In the genomic region with DNA sequence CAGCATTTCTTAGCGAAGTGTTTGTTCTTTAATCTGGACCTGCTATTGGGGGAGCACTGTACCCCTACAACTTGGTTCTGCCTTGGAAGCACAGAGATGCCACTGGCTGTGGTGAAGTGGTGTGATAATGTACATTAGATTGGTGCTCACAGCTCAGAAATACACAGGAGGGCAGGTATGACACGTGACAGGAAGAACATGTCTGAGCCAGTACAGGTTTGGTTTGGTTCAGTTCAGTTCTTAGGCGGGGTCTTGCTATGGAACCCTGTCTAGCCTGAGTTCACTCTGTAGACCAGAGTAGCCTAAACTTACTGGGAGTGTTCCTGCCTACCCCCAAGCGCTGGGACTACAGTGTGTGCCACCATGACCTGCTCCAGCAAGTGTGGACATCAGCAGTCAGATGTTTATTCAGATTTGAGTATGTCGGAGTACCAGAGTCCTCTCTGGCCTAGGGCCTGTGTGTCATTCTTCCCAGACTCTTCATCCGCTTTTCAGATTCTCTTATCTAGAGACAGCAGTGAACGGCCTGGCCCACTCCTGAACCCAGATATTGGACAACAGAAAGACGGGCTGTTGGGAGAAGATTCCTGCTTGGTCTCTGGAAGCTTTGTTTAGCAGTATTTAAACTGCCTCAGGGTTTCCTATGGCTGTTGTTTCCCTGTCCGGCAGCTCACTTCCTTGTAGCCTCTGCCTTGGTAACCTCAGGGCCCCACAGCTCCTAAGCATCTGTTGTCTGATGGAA, we compare ENCODE assay signal across 9 mouse cellular contexts. TPM values are rescaled to one million over a fixed set of nuclear protein-coding genes. Genes with fewer than 3 reads are reported as not detected.
A peak's percentile ranks its signal among the peaks of the same experiment; 100 is the strongest.
DNase-seq lines count a peak whose midpoint lies in the region; ATAC-seq and TF ChIP-seq lines count a peak whose summit lies in the region.
"Had no signal": no experiment of that assay in that cellular context is flagged by ENCODE, and none has a peak within 500 bp of the region (broad histone marks: within the 10 kb centered on the region; RNA-seq: fewer than 3 reads in every experiment).

No protein-coding gene starts in this region.

- H3K4me1 ChIP-seq in hindbrain, embryonic 10.5 days (replicated peaks): peaks cover 35% of the 10 kb centered on the region
- H3K4me1 ChIP-seq in hindbrain, postnatal 0 days (ENCODE audit: insufficient read depth, low read length): peaks cover 11% of the 10 kb centered on the region; the same call in 1 of the 2 replicates
- peaks cover 20% of the 10 kb centered on the region for H3K4me1 ChIP-seq in neural tube, embryonic 12.5 days

- H3K36me3 ChIP-seq in hindbrain, embryonic 10.5 days: peaks cover 28% of the 10 kb centered on the region
- no peaks in the 10 kb centered on the region for H3K36me3 ChIP-seq in hindbrain, postnatal 0 days (ENCODE audit: insufficient read depth, low read length)
- H3K36me3 ChIP-seq in neural tube, embryonic 12.5 days: no peaks in the 10 kb centered on the region

- H3K27ac ChIP-seq in hindbrain, embryonic 10.5 days: no peak overlapping the region
- H3K27ac ChIP-seq in hindbrain, postnatal 0 days: no peak overlapping the region
- no peak overlapping the region for H3K27ac ChIP-seq in neural tube, embryonic 12.5 days

- no peaks in the 10 kb centered on the region for H3K9me3 ChIP-seq in hindbrain, embryonic 10.5 days
- no peaks in the 10 kb centered on the region for H3K9me3 ChIP-seq in hindbrain, postnatal 0 days (ENCODE audit: low read length)
- no peaks in the 10 kb centered on the region for H3K9me3 ChIP-seq in neural tube, embryonic 12.5 days

- no peaks in the 10 kb centered on the region for H3K27me3 ChIP-seq in hindbrain, embryonic 10.5 days (ENCODE audit: insufficient read depth, poor library complexity, severe bottlenecking)
- H3K27me3 ChIP-seq in hindbrain, postnatal 0 days (ENCODE audit: insufficient read depth, low read length): no peaks in the 10 kb centered on the region
- no peaks in the 10 kb centered on the region for H3K27me3 ChIP-seq in neural tube, embryonic 12.5 days (replicated peaks)

- ATAC-seq in hindbrain, postnatal 0 days: no peak
- no peak for ATAC-seq in neural tube, embryonic 12.5 days (ENCODE audit: low FRiP score, low read depth)

- no peak overlapping the region for H3K4me2 ChIP-seq in hindbrain, postnatal 0 days (ENCODE audit: low read depth, low read length)
- 0 out of 2 replicates have a peak overlapping the region, but pooled peaks have one; percentile 98 for H3K4me2 ChIP-seq in neural tube, embryonic 12.5 days (replicated peaks)

- no peak overlapping the region for H3K9ac ChIP-seq in hindbrain, postnatal 0 days (replicated peaks; ENCODE audit: low read length)
- no peak overlapping the region for H3K9ac ChIP-seq in neural tube, embryonic 12.5 days

- TF ChIP-seq CTCF in hindbrain, postnatal 0 days (IDR thresholded peaks at IDR 0.05; ENCODE audit: low read depth): no peak

- 89% methylated on average over 9 of the region's 9 CpGs for WGBS in hindbrain, embryonic 10.5 days
- 88% methylated on average over 9 of the region's 9 CpGs for WGBS in hindbrain, postnatal 0 days
- WGBS in neural tube, embryonic 12.5 days: 88% methylated on average over 9 of the region's 9 CpGs

- H3K4me3 ChIP-seq in hindbrain, embryonic 10.5 days: peak overlapping the region; percentile 89; the same call in 1 of the 2 replicates
- no peak overlapping the region for H3K4me3 ChIP-seq in hindbrain, postnatal 0 days (ENCODE audit: low read length)
- H3K4me3 ChIP-seq in neural tube, embryonic 12.5 days: no peak overlapping the region

- intact Hi-C loops in left cerebral cortex, postnatal 36 days (cut with DNase I): no loop called here

- DNase-seq in hindbrain, embryonic 10.5 days (ENCODE audit: low spot score): no peak
- DNase-seq in hindbrain, postnatal 0 days (ENCODE audit: low spot score): no peak
- DNase-seq in neural tube, embryonic 10.5 days (ENCODE audit: extremely low spot score, low spot score): no peak
- peak; percentile 42 for DNase-seq in induced T-regulatory cell, adult 2 months (ENCODE audit: low read depth)
- DNase-seq in thymus, postnatal 0 days (ENCODE audit: low spot score): no peak
- no peak for DNase-seq in gastrocnemius, postnatal 10 days
- DNase-seq in left cerebral cortex, postnatal 36 days (ENCODE audit: low spot score in 2 of 2): no peak
- DNase-seq: thymus, postnatal 4 days had no signal

RNA-seq across cellular contexts. Expression of a gene that starts 2.1 kb away (rescaled TPM):
- polyA plus RNA-seq in hindbrain, embryonic 10.5 days (2016; fragmentation: Nextera tagmentation; extraction: Ambion mirVana): 13.8 and 16.0 TPM in 2 replicates
- 40.7 and 47.3 TPM in 2 replicates for total RNA-seq in hindbrain, postnatal 0 days (2014; rRNA removed)
- polyA plus RNA-seq in hindbrain, postnatal 0 days (2015; fragmentation: Nextera tagmentation; extraction: Ambion mirVana): 18.3 and 20.8 TPM in 2 replicates
- 21.5 and 22.9 TPM in 2 replicates for polyA plus RNA-seq in neural tube, embryonic 12.5 days (2016; fragmentation: Nextera tagmentation; extraction: Ambion mirVana)
- polyA plus RNA-seq in thymus, postnatal 0 days (2015; fragmentation: Nextera tagmentation; extraction: Ambion mirVana): 12.5 and 13.1 TPM in 2 replicates
- total RNA-seq in gastrocnemius, postnatal 10 days (2021): 10 to 100 TPM; 12.0 to 14.5 TPM
- 10 to 100 TPM; 63.3 to 66.0 TPM for total RNA-seq in left cerebral cortex, postnatal 36 days (2021)

RNA-seq across cellular contexts. Expression of a gene that starts 23.8 kb away (rescaled TPM):
- polyA plus RNA-seq in hindbrain, embryonic 10.5 days (2016; fragmentation: Nextera tagmentation; extraction: Ambion mirVana): 48.3 and 62.6 TPM in 2 replicates
- total RNA-seq in hindbrain, postnatal 0 days (2014; rRNA removed): 4.3 and 4.7 TPM in 2 replicates
- polyA plus RNA-seq in hindbrain, postnatal 0 days (2015; fragmentation: Nextera tagmentation; extraction: Ambion mirVana): 8.4 and 9.8 TPM in 2 replicates
- polyA plus RNA-seq in neural tube, embryonic 12.5 days (2016; fragmentation: Nextera tagmentation; extraction: Ambion mirVana): 24.5 and 24.7 TPM in 2 replicates
- polyA plus RNA-seq in thymus, postnatal 0 days (2015; fragmentation: Nextera tagmentation; extraction: Ambion mirVana): 32.2 and 35.4 TPM in 2 replicates
- 1 to 10 TPM; 3.1 to 5.2 TPM for total RNA-seq in gastrocnemius, postnatal 10 days (2021)
- total RNA-seq in left cerebral cortex, postnatal 36 days (2021): 1 to 10 TPM; 1.1 to 1.5 TPM

RNA-seq across cellular contexts. Expression of a gene that starts 24.1 kb away (rescaled TPM):
- polyA plus RNA-seq in hindbrain, embryonic 10.5 days (2016; fragmentation: Nextera tagmentation; extraction: Ambion mirVana): 79.5 and 79.7 TPM in 2 replicates
- 12.6 and 16.8 TPM in 2 replicates for total RNA-seq in hindbrain, postnatal 0 days (2014; rRNA removed)
- 36.3 TPM in 2 replicates for polyA plus RNA-seq in hindbrain, postnatal 0 days (2015; fragmentation: Nextera tagmentation; extraction: Ambion mirVana)
- polyA plus RNA-seq in neural tube, embryonic 12.5 days (2016; fragmentation: Nextera tagmentation; extraction: Ambion mirVana): 52.1 and 64.2 TPM in 2 replicates
- polyA plus RNA-seq in thymus, postnatal 0 days (2015; fragmentation: Nextera tagmentation; extraction: Ambion mirVana): 132 and 136 TPM in 2 replicates
- 10 to 100 TPM; 22.2 to 24.1 TPM for total RNA-seq in gastrocnemius, postnatal 10 days (2021)
- total RNA-seq in left cerebral cortex, postnatal 36 days (2021): 10 to 100 TPM; 19.6 to 20.8 TPM

RNA-seq across cellular contexts. Expression of a gene that starts 33.4 kb away (rescaled TPM):
- polyA plus RNA-seq in hindbrain, embryonic 10.5 days (2016; fragmentation: Nextera tagmentation; extraction: Ambion mirVana): 2.8 and 4.2 TPM in 2 replicates
- total RNA-seq in hindbrain, postnatal 0 days (2014; rRNA removed): 5.2 and 7.0 TPM in 2 replicates
- 5.7 and 5.8 TPM in 2 replicates for polyA plus RNA-seq in hindbrain, postnatal 0 days (2015; fragmentation: Nextera tagmentation; extraction: Ambion mirVana)
- polyA plus RNA-seq in neural tube, embryonic 12.5 days (2016; fragmentation: Nextera tagmentation; extraction: Ambion mirVana): 4.9 and 5.7 TPM in 2 replicates
- polyA plus RNA-seq in thymus, postnatal 0 days (2015; fragmentation: Nextera tagmentation; extraction: Ambion mirVana): 0.69 and 0.95 TPM in 2 replicates
- under 1 TPM; 0.14 to 0.23 TPM for total RNA-seq in gastrocnemius, postnatal 10 days (2021)
- total RNA-seq in left cerebral cortex, postnatal 36 days (2021): 10 to 100 TPM; 13.5 TPM

RNA-seq across cellular contexts. Expression of a gene that starts 48.0 kb away (rescaled TPM):
- polyA plus RNA-seq in hindbrain, embryonic 10.5 days (2016; fragmentation: Nextera tagmentation; extraction: Ambion mirVana): 153 and 181 TPM in 2 replicates
- total RNA-seq in hindbrain, postnatal 0 days (2014; rRNA removed): 41.0 and 44.6 TPM in 2 replicates
- 128 and 131 TPM in 2 replicates for polyA plus RNA-seq in hindbrain, postnatal 0 days (2015; fragmentation: Nextera tagmentation; extraction: Ambion mirVana)
- 108 and 109 TPM in 2 replicates for polyA plus RNA-seq in neural tube, embryonic 12.5 days (2016; fragmentation: Nextera tagmentation; extraction: Ambion mirVana)
- polyA plus RNA-seq in thymus, postnatal 0 days (2015; fragmentation: Nextera tagmentation; extraction: Ambion mirVana): 80.0 and 83.9 TPM in 2 replicates
- 10 to 100 TPM; 44.7 to 52.5 TPM for total RNA-seq in gastrocnemius, postnatal 10 days (2021)
- total RNA-seq in left cerebral cortex, postnatal 36 days (2021): 10 to 100 TPM; 33.2 to 43.7 TPM
